Mouse (Mus musculus) heart, embryonic 14.5 days (tissue): ENCODE data around the gene Vars2. TPM values are rescaled to one million over a fixed set of nuclear protein-coding genes. Genes with fewer than 3 reads are reported as not detected.
A peak's percentile ranks its signal among the peaks of the same experiment; 100 is the strongest.

ENCODE experiments used
- ATAC-seq: fragments of 200-750 bp; cut with Nextera tagmentation; 2 replicates; pipeline ENCODE4 v1.8.0; 2017; ENCODE audit warnings: low read depth, moderate TSS enrichment; ENCODE audit not compliant: insufficient number of reproducible peaks, insufficient read depth, low FRiP score
- H3K27ac ChIP-seq, 2 experiments: fragments of 200-500 bp in 1 of 2; fragments of 300-500 bp in 1 of 2; sonication (generic) in 1 of 2; replicated peaks in 1 of 2; 2 replicates each; pipeline ENCODE4 v1.5.1; 2012 to 2014; ENCODE audit warnings: low read depth in 2 of 2, low read length in 2 of 2, control low read depth in 1 of 2, mild to moderate bottlenecking in 1 of 2, mixed read lengths in 1 of 2; ENCODE audit not compliant: control insufficient read depth in 1 of 2, insufficient read depth in 1 of 2
- H3K27me3 ChIP-seq: fragments of 300-500 bp; sonication (generic); 2 replicates; pipeline ENCODE4 v1.6.1; 2014; ENCODE audit warnings: mild to moderate bottlenecking, low read length, control low read depth; ENCODE audit not compliant: control insufficient read depth, insufficient read depth
- H3K36me3 ChIP-seq: fragments of 300-500 bp; sonication (generic); 2 replicates; pipeline ENCODE4 v1.6.1; 2014; ENCODE audit warnings: mild to moderate bottlenecking, control low read depth, low read length, mixed read lengths; ENCODE audit not compliant: control insufficient read depth, insufficient read depth
- H3K4me1 ChIP-seq, 2 experiments: fragments of 200-500 bp in 1 of 2; fragments of 300-500 bp in 1 of 2; sonication (generic) in 1 of 2; 2 replicates each; pipeline ENCODE4 v1.6.1; 2012 to 2014; ENCODE audit warnings: low read length in 2 of 2, control low read depth in 1 of 2, mixed read lengths in 1 of 2; ENCODE audit not compliant: control insufficient read depth in 2 of 2, insufficient read depth in 2 of 2
- H3K4me2 ChIP-seq: fragments of 300-500 bp; sonication (generic); 2 replicates; pipeline ENCODE4 v1.6.1; 2014; ENCODE audit warnings: mild to moderate bottlenecking, low read length
- H3K4me3 ChIP-seq, 2 experiments: fragments of 200-500 bp in 1 of 2; fragments of 300-500 bp in 1 of 2; sonication (generic) in 1 of 2; 2 replicates each; pipeline ENCODE4 v1.5.1; 2012 to 2014; ENCODE audit warnings: low read length in 2 of 2, mild to moderate bottlenecking in 2 of 2, control low read depth in 1 of 2, low read depth in 1 of 2, moderate library complexity in 1 of 2; ENCODE audit not compliant: control insufficient read depth in 1 of 2, insufficient read depth in 1 of 2
- H3K9ac ChIP-seq: fragments of 300-500 bp; sonication (generic); 2 replicates; pipeline ENCODE4 v1.6.1; 2014; ENCODE audit warnings: mild to moderate bottlenecking, low read length
- H3K9me3 ChIP-seq: fragments of 300-500 bp; sonication (generic); 2 replicates; pipeline ENCODE4 v1.6.1; 2016; ENCODE audit warnings: low read length, control low read depth; ENCODE audit not compliant: control insufficient read depth
- WGBS: fragments of 180-500 bp; shearing (Covaris S2); extraction: QIAGEN DNeasy Blood & Tissue Kit; methylation state at CpG from one replicate; pipeline ENCODE4 v1.1.7; 2014; 5-methylcytosine and 5-hydroxymethylcytosine counted together
- polyA plus RNA-seq: library from polyadenylated mRNA; unstranded; fragments of >200 nt; fragmentation: Nextera tagmentation; extraction: Ambion mirVana; gene quantifications from 2 replicates; pipeline ENCODE4 v1.2.1, GENCODE M21; 2014

Vars2 gene
- polyA plus RNA-seq, result 10.8 and 12.7 TPM in 2 replicates

DNA sequence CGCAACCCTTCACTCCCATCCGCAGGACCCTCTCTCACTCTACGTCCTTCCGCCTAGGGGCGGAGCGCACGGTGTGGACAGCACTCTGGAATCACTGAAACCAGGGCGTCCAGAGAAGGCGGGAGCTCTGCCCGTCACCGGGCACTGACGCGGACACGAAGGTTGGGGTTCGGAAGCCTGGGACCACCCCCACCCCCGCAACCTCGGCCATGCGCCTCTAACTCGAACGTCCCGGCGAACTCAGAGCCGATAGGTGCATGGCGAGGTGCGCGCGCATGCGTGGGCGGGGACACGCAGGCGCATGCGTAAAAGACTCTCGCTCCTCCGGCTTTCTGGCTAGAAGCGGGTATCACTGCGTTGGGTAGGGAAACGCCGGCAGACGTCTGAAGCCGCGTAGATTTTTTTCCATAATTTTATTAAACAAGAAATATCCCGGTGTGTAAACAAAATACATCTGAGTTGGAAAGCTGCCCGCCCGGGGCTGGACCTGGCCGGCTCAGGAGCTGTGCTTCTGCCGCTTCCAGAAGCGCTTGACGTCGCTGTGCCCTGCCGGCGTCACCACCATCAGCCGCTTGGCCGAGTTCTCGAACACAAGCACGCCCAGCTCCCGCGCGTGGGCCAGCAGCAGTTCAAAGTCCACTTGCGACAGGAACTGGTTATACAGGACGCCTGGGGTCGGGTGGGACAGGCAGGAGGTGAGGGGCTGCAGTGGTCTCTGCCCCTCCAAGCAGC, at the start of gene Vars2:
Vars2 (minus strand) TSS at position 259 of the 732 bp plus-strand sequence.
- Histone ChIP-seq H3K9ac (peak within 1 kb of the TSS; percentile 91), H3K4me3 (peak within 1 kb of the TSS; percentile 77 to 89), H3K4me1 (peaks cover 2 to 8% of the 10 kb centered on the region in 2 experiments; a peak in 3 of 4 replicates), H3K9me3 (no peaks in the 10 kb centered on the region), H3K4me2 (peak within 1 kb of the TSS; percentile 94), H3K36me3 (peaks cover 47% of the 10 kb centered on the region), H3K27ac (peak within 1 kb of the TSS; percentile 74 to 80), H3K27me3 (no peaks in the 10 kb centered on the region)
- under 1% methylated on average over 61 of the region's 61 CpGs for WGBS
- ATAC-seq, result peak; percentile 78

DNA sequence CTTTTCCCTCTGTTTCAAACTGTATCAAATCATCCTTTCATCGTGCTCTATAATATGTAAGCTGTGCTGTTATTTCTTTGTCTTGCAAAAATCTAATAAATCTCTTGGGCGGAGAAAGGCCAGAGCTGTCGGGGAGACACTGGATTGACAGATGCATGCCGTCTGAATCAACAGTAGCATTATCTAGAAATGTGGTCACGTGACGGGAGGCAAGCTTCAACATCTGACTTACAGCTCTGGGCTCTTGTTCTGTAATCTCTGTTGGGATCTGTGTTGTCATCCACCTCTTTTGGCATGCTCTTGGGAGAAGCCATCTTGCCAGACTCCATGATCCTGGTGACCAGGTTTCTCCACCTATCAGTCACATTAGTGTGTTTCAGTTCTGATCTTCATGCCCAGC, 49.7 kb upstream of the Vars2 start:
- 81% methylated on average over 6 of the region's 6 CpGs for WGBS

DNA sequence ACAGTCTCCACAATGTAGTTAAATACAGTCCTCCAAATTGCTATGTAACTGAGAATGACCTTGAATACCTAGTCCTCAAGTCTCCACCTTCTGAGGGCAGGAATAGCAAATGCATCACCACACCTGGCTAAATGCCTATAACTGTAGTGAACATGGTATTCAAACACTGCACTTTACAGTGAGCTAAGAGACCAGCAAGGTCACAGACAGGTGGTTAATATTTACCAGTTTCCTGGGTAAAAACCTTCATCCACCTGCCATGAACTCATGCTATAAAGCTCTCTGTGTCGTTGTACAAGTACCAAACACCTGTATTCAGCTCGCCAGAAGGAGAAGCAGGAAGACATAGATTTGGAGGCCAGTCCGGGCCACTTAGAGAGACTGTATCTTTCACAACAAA, 48.7 kb upstream of the Vars2 start:
- ATAC-seq, result no peak
- whole genome bisulfite sequencing, result 92% methylated on average over 3 of the region's 3 CpGs
- peaks cover 28 to 29% of the 10 kb centered on the region in 2 experiments for H3K4me1 ChIP-seq
- H3K36me3 ChIP-seq, result no peaks in the 10 kb centered on the region
- H3K4me2 ChIP-seq, result no peak overlapping the region
- no peak overlapping the region for H3K27ac ChIP-seq
- H3K27me3 ChIP-seq, result no peaks in the 10 kb centered on the region
- no peak overlapping the region for H3K9ac ChIP-seq
- H3K9me3 ChIP-seq, result no peaks in the 10 kb centered on the region
- H3K4me3 ChIP-seq, result no peak overlapping the region

More for the DNA sequence above, 49.7 kb upstream of the Vars2 start:
- Histone ChIP-seq H3K9ac (no peak overlapping the region), H3K4me1 (peaks cover 32 to 34% of the 10 kb centered on the region in 2 experiments), H3K9me3 (no peaks in the 10 kb centered on the region), H3K4me2 (no peak overlapping the region), H3K27me3 (no peaks in the 10 kb centered on the region), H3K4me3 (no peak overlapping the region), H3K27ac (no peak overlapping the region), H3K36me3 (no peaks in the 10 kb centered on the region)
- ATAC-seq, result no peak

DNA sequence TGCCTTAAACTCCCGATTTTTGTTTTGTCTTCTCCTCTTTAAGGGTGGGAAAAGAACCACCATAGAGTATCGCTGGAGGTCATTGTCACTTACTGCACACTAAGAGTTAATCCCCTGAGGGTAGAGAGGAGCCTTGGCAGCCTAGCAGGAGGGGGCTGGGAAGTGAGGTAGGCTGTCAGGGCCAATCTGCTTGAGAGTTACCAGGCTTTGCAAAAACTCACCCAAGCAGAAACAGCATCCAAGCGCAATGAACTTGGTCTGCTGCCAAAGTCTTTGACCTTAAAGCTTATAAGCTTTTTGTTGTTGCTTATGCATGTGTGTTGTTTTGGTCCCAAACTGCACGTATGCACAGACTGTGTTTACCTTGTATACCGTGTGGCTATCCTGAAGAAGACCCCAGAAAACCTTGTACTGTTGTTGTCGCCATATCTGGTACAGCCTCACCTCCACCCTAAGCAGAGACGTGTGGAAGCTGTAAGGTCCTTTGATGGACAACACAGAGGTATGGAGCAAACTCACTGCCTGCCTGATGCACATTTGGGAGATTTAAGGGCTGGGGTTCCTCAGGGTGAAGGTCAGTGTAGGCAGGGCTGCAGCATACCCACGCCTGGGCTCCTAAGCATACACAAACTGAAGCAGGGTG, 43.4 kb upstream of the Vars2 start:
- 17% methylated on average over 8 of the region's 8 CpGs for WGBS
- Histone ChIP-seq H3K4me2 (peak overlapping the region; percentile 29), H3K9ac (peak overlapping the region; percentile 34; the same call in 1 of the 2 replicates), H3K27me3 (no peaks in the 10 kb centered on the region), H3K4me1 (peaks cover 29 to 38% of the 10 kb centered on the region in 2 experiments), H3K4me3 (no peak overlapping the region), H3K36me3 (no peaks in the 10 kb centered on the region), H3K9me3 (no peaks in the 10 kb centered on the region), H3K27ac (peak overlapping the region; percentile 83 to 88)
- peak; percentile 83 for ATAC-seq

DNA sequence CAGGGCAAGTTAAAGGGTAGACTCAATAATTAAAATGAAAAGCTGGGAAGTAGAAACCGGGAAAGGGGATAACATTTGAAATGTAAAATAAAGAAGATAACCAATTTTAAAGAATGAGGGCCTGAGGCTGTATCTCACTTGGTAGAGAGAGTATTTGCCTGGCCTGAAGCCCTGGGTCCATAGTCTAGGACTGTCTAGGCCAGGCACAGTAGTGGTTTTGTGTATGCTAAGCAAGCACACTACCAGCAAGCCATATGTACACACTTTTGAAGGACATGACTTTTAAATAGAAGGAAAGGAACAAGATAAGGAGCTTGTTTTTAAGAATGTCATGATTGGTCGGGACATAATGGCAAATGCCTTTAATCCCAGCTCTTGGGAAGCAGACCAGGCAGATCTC, 41.2 kb upstream of the Vars2 start:
- no peak for ATAC-seq
- Histone ChIP-seq H3K4me1 (peaks cover 45 to 57% of the 10 kb centered on the region in 2 experiments), H3K4me2 (no peak overlapping the region), H3K27me3 (no peaks in the 10 kb centered on the region), H3K36me3 (no peaks in the 10 kb centered on the region), H3K9me3 (no peaks in the 10 kb centered on the region), H3K9ac (no peak overlapping the region), H3K27ac (peak overlapping the region in 1 of 2 experiments; percentile 31; a peak in 2 of 4 replicates), H3K4me3 (no peak overlapping the region)
- 39% methylated on average over 2 of the region's 2 CpGs for WGBS

DNA sequence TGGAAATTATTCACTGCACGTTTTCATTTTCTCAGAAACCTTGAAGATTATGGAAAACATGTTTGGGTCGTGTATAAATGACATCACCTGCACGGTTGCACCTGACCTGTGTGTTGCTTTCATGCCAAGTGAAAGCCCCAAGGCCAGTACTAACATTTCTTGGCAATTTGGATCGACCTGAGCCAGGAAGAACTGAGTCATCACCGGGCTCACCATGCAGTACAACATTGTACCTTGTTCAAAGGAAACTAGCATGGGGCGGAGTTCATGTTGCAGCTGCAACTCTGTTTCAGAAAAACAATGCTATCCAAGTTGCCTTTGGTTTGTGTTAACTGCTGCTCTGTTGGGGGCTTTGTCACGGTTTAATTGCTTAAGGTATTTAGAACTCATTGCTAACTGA, 40.5 kb upstream of the Vars2 start:
- Histone ChIP-seq H3K4me3 (no peak overlapping the region), H3K9me3 (no peaks in the 10 kb centered on the region), H3K27me3 (no peaks in the 10 kb centered on the region), H3K4me1 (peaks cover 43 to 55% of the 10 kb centered on the region in 2 experiments), H3K36me3 (no peaks in the 10 kb centered on the region), H3K27ac (no peak overlapping the region), H3K9ac (no peak overlapping the region), H3K4me2 (no peak overlapping the region)
- ATAC-seq, result no peak
- 69% methylated on average over 7 of the region's 7 CpGs for WGBS

DNA sequence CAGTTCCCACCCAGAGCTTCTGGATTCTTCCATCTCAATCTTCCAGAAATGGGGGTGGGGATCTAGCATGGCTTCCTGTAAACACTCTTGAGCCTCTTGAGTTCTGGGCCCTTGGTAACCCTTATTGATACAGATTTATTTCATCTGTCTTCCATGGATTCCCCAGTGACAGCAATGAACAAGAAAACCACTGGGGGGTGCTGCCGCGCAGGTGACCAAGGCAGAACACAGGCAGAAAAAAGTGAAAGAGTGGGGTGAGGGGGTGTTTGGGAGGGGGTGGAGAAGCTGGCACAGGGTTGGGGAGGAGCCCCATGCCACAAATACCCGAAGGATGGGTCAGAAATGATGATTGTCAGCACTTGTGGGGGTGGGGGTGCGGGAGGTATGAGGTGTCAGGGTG, 38.4 kb upstream of the Vars2 start:
- Histone ChIP-seq H3K9ac (no peak overlapping the region), H3K27me3 (no peaks in the 10 kb centered on the region), H3K36me3 (no peaks in the 10 kb centered on the region), H3K9me3 (no peaks in the 10 kb centered on the region), H3K4me3 (no peak overlapping the region), H3K4me2 (no peak overlapping the region), H3K4me1 (peaks cover 39 to 55% of the 10 kb centered on the region in 2 experiments), H3K27ac (peak overlapping the region; percentile 52 to 93)
- 9% methylated on average over 4 of the region's 4 CpGs for WGBS
- ATAC-seq, result no peak
